Mouse (Mus musculus): Measurements from ENCODE around the gene Ifi35. TPM values are rescaled to one million over a fixed set of nuclear protein-coding genes. Genes with fewer than 3 reads are reported as not detected.
A peak's percentile ranks its signal among the peaks of the same experiment; 100 is the strongest.
"Not testable (repeated sequence)": the region's sequence is repeated elsewhere in the genome, so short reads cannot be mapped to it uniquely, and the experiment has no call there.

Ifi35 gene
- polyA plus RNA-seq, 1 experiment = 44.3 TPM

- H3K4me1 ChIP-seq (ENCODE audit: control insufficient read depth, insufficient read depth, insufficient read length) = no peaks in the 10 kb centered on the region
- no peak for DNase-seq (ENCODE audit: low read depth in 1 of 2, low spot score in 2 of 2)
- no peaks in the 10 kb centered on the region for H3K27me3 ChIP-seq (ENCODE audit: control insufficient read depth, insufficient read depth, low read length)
- no peak overlapping the region for H3K4me3 ChIP-seq (ENCODE audit: extremely low read depth, insufficient read depth, insufficient read length)
- H3K27ac ChIP-seq (ENCODE audit: insufficient read depth, low read length) = no peak overlapping the region
- peaks cover 16% of the 10 kb centered on the region for H3K36me3 ChIP-seq (ENCODE audit: control insufficient read depth, insufficient read depth, low read length)
- no peak for TF ChIP-seq CTCF (IDR thresholded peaks at IDR 0.05; ENCODE audit: extremely low read depth, insufficient read depth, insufficient read length, insufficient replicate concordance)
- TF ChIP-seq POLR2A (IDR thresholded peaks at IDR 0.05; ENCODE audit: low read depth, low read length) = no peak
- 80% methylated on average over 4 of the region's 4 CpGs for WGBS
Measured at GRCm38 (mm10) chr11:101435831-101436230, 12.4 kb upstream of the Ifi35 start.

- 92% methylated on average over 4 of the region's 4 CpGs for WGBS
- no peak overlapping the region for H3K4me3 ChIP-seq (ENCODE audit: extremely low read depth, insufficient read depth, insufficient read length)
- no peaks in the 10 kb centered on the region for H3K4me1 ChIP-seq (ENCODE audit: control insufficient read depth, insufficient read depth, insufficient read length)
- H3K27ac ChIP-seq (ENCODE audit: insufficient read depth, low read length) = no peak overlapping the region
- H3K36me3 ChIP-seq (ENCODE audit: control insufficient read depth, insufficient read depth, low read length) = peaks cover 12% of the 10 kb centered on the region
- DNase-seq (ENCODE audit: low read depth in 1 of 2, low spot score in 2 of 2) = no peak
- H3K27me3 ChIP-seq (ENCODE audit: control insufficient read depth, insufficient read depth, low read length) = no peaks in the 10 kb centered on the region
- TF ChIP-seq CTCF (IDR thresholded peaks at IDR 0.05; ENCODE audit: extremely low read depth, insufficient read depth, insufficient read length, insufficient replicate concordance) = no peak
- no peak for TF ChIP-seq POLR2A (IDR thresholded peaks at IDR 0.05; ENCODE audit: low read depth, low read length)
Measured at GRCm38 (mm10) chr11:101436916-101437315, 11.3 kb upstream of the Ifi35 start.

- H3K27ac ChIP-seq (ENCODE audit: insufficient read depth, low read length); H3K4me3 ChIP-seq (ENCODE audit: extremely low read depth, insufficient read depth, insufficient read length); DNase-seq (ENCODE audit: low read depth in 1 of 2, low spot score in 2 of 2); H3K4me1 ChIP-seq (ENCODE audit: control insufficient read depth, insufficient read depth, insufficient read length); H3K36me3 ChIP-seq (ENCODE audit: control insufficient read depth, insufficient read depth, low read length); H3K27me3 ChIP-seq (ENCODE audit: control insufficient read depth, insufficient read depth, low read length): not testable (repeated sequence)
- WGBS = 67% methylated on average over 3 of the region's 3 CpGs
Measured at GRCm38 (mm10) chr11:101438006-101438405, 10.2 kb upstream of the Ifi35 start.

- peaks cover 14% of the 10 kb centered on the region for H3K36me3 ChIP-seq (ENCODE audit: control insufficient read depth, insufficient read depth, low read length)
- not testable (repeated sequence) for H3K27me3 ChIP-seq (ENCODE audit: control insufficient read depth, insufficient read depth, low read length); H3K4me1 ChIP-seq (ENCODE audit: control insufficient read depth, insufficient read depth, insufficient read length); DNase-seq (ENCODE audit: low read depth in 1 of 2, low spot score in 2 of 2); H3K27ac ChIP-seq (ENCODE audit: insufficient read depth, low read length)
- H3K4me3 ChIP-seq (ENCODE audit: extremely low read depth, insufficient read depth, insufficient read length) = peak overlapping the region; percentile 20
- 28% methylated on average over 15 of the region's 15 CpGs for WGBS
Measured at GRCm38 (mm10) chr11:101441450-101442126, 6.6 kb upstream of the Ifi35 start.

- Histone ChIP-seq H3K4me1 (ENCODE audit: control insufficient read depth, insufficient read depth, insufficient read length) (peaks cover 6% of the 10 kb centered on the region; the same call in 1 of the 2 replicates), H3K4me3 (ENCODE audit: extremely low read depth, insufficient read depth, insufficient read length) (peak within 1 kb of the TSS; percentile 71), H3K36me3 (ENCODE audit: control insufficient read depth, insufficient read depth, low read length) (peaks cover 14% of the 10 kb centered on the region), H3K27me3 (ENCODE audit: control insufficient read depth, insufficient read depth, low read length) (no peaks in the 10 kb centered on the region), H3K27ac (ENCODE audit: insufficient read depth, low read length) (peak within 1 kb of the TSS; percentile 81)
- WGBS = under 1% methylated on average over 42 of the region's 42 CpGs
- peak; percentile 96 to 100 for DNase-seq (ENCODE audit: low read depth in 1 of 2, low spot score in 2 of 2)
- TF ChIP-seq CTCF (IDR thresholded peaks at IDR 0.05; ENCODE audit: extremely low read depth, insufficient read depth, insufficient read length, insufficient replicate concordance) (peak; percentile 59; the same call in 1 of the 2 replicates), POLR2A (IDR thresholded peaks at IDR 0.05; ENCODE audit: low read depth, low read length) (peak; percentile 76)
Measured at GRCm38 (mm10) chr11:101442127-101442693, 6.0 kb upstream of the Ifi35 start, which contains the start of gene Rpl27. TSS of gene Rpl27 (plus strand) at chr11:101442298.

- H3K4me3 ChIP-seq (ENCODE audit: extremely low read depth, insufficient read depth, insufficient read length) = peak overlapping the region; percentile 71
- peak overlapping the region; percentile 81 for H3K27ac ChIP-seq (ENCODE audit: insufficient read depth, low read length)
- TF ChIP-seq CTCF (IDR thresholded peaks at IDR 0.05; ENCODE audit: extremely low read depth, insufficient read depth, insufficient read length, insufficient replicate concordance) = no peak
- no peak for TF ChIP-seq POLR2A (IDR thresholded peaks at IDR 0.05; ENCODE audit: low read depth, low read length)
- no peaks in the 10 kb centered on the region for H3K27me3 ChIP-seq (ENCODE audit: control insufficient read depth, insufficient read depth, low read length)
- H3K36me3 ChIP-seq (ENCODE audit: control insufficient read depth, insufficient read depth, low read length) = peaks cover 14% of the 10 kb centered on the region
- under 1% methylated on average over 14 of the region's 14 CpGs for WGBS
- peaks cover 6% of the 10 kb centered on the region; the same call in 1 of the 2 replicates for H3K4me1 ChIP-seq (ENCODE audit: control insufficient read depth, insufficient read depth, insufficient read length)
- DNase-seq (ENCODE audit: low read depth in 1 of 2, low spot score in 2 of 2) = no peak
Measured at GRCm38 (mm10) chr11:101442760-101443159, 5.4 kb upstream of the Ifi35 start.

- DNase-seq (ENCODE audit: low read depth in 1 of 2, low spot score in 2 of 2) = no peak
- Histone ChIP-seq H3K4me1 (ENCODE audit: control insufficient read depth, insufficient read depth, insufficient read length) (peaks cover 6% of the 10 kb centered on the region; the same call in 1 of the 2 replicates), H3K4me3 (ENCODE audit: extremely low read depth, insufficient read depth, insufficient read length) (no peak overlapping the region), H3K36me3 (ENCODE audit: control insufficient read depth, insufficient read depth, low read length) (peaks cover 14% of the 10 kb centered on the region), H3K27me3 (ENCODE audit: control insufficient read depth, insufficient read depth, low read length) (no peaks in the 10 kb centered on the region), H3K27ac (ENCODE audit: insufficient read depth, low read length) (no peak overlapping the region)
- no peak for TF ChIP-seq POLR2A (IDR thresholded peaks at IDR 0.05; ENCODE audit: low read depth, low read length)
- TF ChIP-seq CTCF (IDR thresholded peaks at IDR 0.05; ENCODE audit: extremely low read depth, insufficient read depth, insufficient read length, insufficient replicate concordance) = no peak
- 89% methylated on average over 1 of the region's 1 CpGs for WGBS
Measured at GRCm38 (mm10) chr11:101446319-101446718, 1.9 kb upstream of the Ifi35 start.

- not testable (repeated sequence) for H3K4me3 ChIP-seq (ENCODE audit: extremely low read depth, insufficient read depth, insufficient read length); H3K27me3 ChIP-seq (ENCODE audit: control insufficient read depth, insufficient read depth, low read length); DNase-seq (ENCODE audit: low read depth in 1 of 2, low spot score in 2 of 2); H3K4me1 ChIP-seq (ENCODE audit: control insufficient read depth, insufficient read depth, insufficient read length); H3K27ac ChIP-seq (ENCODE audit: insufficient read depth, low read length)
- peaks cover 14% of the 10 kb centered on the region for H3K36me3 ChIP-seq (ENCODE audit: control insufficient read depth, insufficient read depth, low read length)
- WGBS = 91% methylated on average over 8 of the region's 8 CpGs
Measured at GRCm38 (mm10) chr11:101446860-101447259, 1.3 kb upstream of the Ifi35 start.

Measured in spleen, adult 2 months (tissue).